Mouse (Mus musculus) cerebellum, adult 2 months (tissue): ENCODE results near the gene Dlk1. TPM values are rescaled to one million over a fixed set of nuclear protein-coding genes. Genes with fewer than 3 reads are reported as not detected.

Source experiments
- DNase-seq, 2 experiments: peaks; one replicate each; pipeline ENCODE4 v3.0.0; 2021
- H3K27ac ChIP-seq: fragments of 200-500 bp; 2 replicates; pipeline ENCODE4 v1.5.1; 2012; ENCODE audit warnings: low read length, control low read depth, inconsistent platforms; ENCODE audit not compliant: insufficient read depth
- H3K27me3 ChIP-seq: fragments of 200-500 bp; 2 replicates; pipeline ENCODE4 v1.6.1; 2012; ENCODE audit warnings: inconsistent platforms, mild to moderate bottlenecking, low read length, moderate library complexity; ENCODE audit not compliant: control insufficient read depth, insufficient read depth
- H3K4me1 ChIP-seq: fragments of 200-500 bp; 2 replicates; pipeline ENCODE4 v1.6.1; 2011; ENCODE audit warnings: low read length; ENCODE audit not compliant: control insufficient read depth, insufficient read depth
- H3K4me3 ChIP-seq: fragments of 200-500 bp; replicated peaks from 2 replicates; pipeline ENCODE3; 2011; ENCODE audit warnings: mild to moderate bottlenecking, low read depth, low read length, control low read depth; ENCODE audit not compliant: insufficient read depth
- CTCF ChIP-seq: fragments of 200-500 bp; IDR thresholded peaks from 2 replicates; pipeline ENCODE4 v1.5.1; 2011; ENCODE audit warnings: low read depth, mild to moderate bottlenecking, control low read depth, low read length, moderate library complexity, borderline replicate concordance; ENCODE audit not compliant: insufficient read depth
- POLR2A ChIP-seq: fragments of 200-500 bp; IDR thresholded peaks from 2 replicates; pipeline ENCODE4 v1.6.1; 2011; ENCODE audit warnings: low read length, control low read depth, borderline replicate concordance; ENCODE audit not compliant: insufficient read depth
- WGBS: fragments of 180-500 bp; shearing (Covaris S2); methylation state at CpG from one replicate; pipeline ENCODE4 v1.1.7; 2018; 5-methylcytosine and 5-hydroxymethylcytosine counted together
- polyA plus RNA-seq: library from polyadenylated mRNA; depleted of rRNA; stranded (reverse); fragments of >200 nt; gene quantifications from 2 replicates; pipeline ENCODE4 v1.2.3, GENCODE M21; 2012

Dlk1 gene
- polyA plus RNA-seq, 1 experiment, result 23.7 TPM

GRCm38 (mm10) chr12:109443276-109443675 lies 9.3 kb upstream of the Dlk1 start:
- no peak for DNase-seq
- H3K27ac ChIP-seq, result no peak overlapping the region
- TF ChIP-seq POLR2A, result no peak
- no peak for TF ChIP-seq CTCF
- H3K4me3 ChIP-seq, result no peak overlapping the region
- H3K4me1 ChIP-seq, result no peaks in the 10 kb centered on the region; the same call in 1 of the 2 replicates
- 51% methylated on average over 3 of the region's 3 CpGs for WGBS
- peaks cover 1% of the 10 kb centered on the region; the same call in 1 of the 2 replicates for H3K27me3 ChIP-seq

GRCm38 (mm10) chr12:109444999-109445398 lies 7.6 kb upstream of the Dlk1 start:
- 74% methylated on average over 5 of the region's 5 CpGs for WGBS

GRCm38 (mm10) chr12:109445499-109446235 lies 7.0 kb upstream of the Dlk1 start:
- Histone ChIP-seq H3K4me1 (no peaks in the 10 kb centered on the region; the same call in 1 of the 2 replicates), H3K27me3 (peaks cover 1% of the 10 kb centered on the region; the same call in 1 of the 2 replicates), H3K27ac (no peak overlapping the region), H3K4me3 (no peak overlapping the region)
- DNase-seq, result peak in 1 of 2 experiments; percentile 8
- WGBS, result 17% methylated on average over 19 of the region's 19 CpGs
- no peak for TF ChIP-seq CTCF
- no peak for TF ChIP-seq POLR2A

More at GRCm38 (mm10) chr12:109444999-109445398, 7.6 kb upstream of the Dlk1 start:
- TF ChIP-seq POLR2A (no peak), CTCF (no peak)
- Histone ChIP-seq H3K4me3 (no peak overlapping the region), H3K4me1 (no peaks in the 10 kb centered on the region; the same call in 1 of the 2 replicates), H3K27ac (no peak overlapping the region), H3K27me3 (peaks cover 1% of the 10 kb centered on the region; the same call in 1 of the 2 replicates)
- no peak for DNase-seq

- no peak for TF ChIP-seq CTCF
- peaks cover 1% of the 10 kb centered on the region; the same call in 1 of the 2 replicates for H3K27me3 ChIP-seq
- H3K4me1 ChIP-seq, result no peaks in the 10 kb centered on the region; the same call in 1 of the 2 replicates
- DNase-seq, result no peak
- H3K27ac ChIP-seq, result no peak overlapping the region
- H3K4me3 ChIP-seq, result no peak overlapping the region
- 15% methylated on average over 18 of the region's 18 CpGs for WGBS
Measured at GRCm38 (mm10) chr12:109446236-109446941, 6.2 kb upstream of the Dlk1 start.

- no peak for DNase-seq
- Histone ChIP-seq H3K4me3 (no peak overlapping the region), H3K27me3 (peaks cover 1% of the 10 kb centered on the region; the same call in 1 of the 2 replicates), H3K4me1 (no peaks in the 10 kb centered on the region; the same call in 1 of the 2 replicates), H3K27ac (no peak overlapping the region)
- no peak for TF ChIP-seq CTCF
- no peak for TF ChIP-seq POLR2A
- WGBS, result 2% methylated on average over 30 of the region's 30 CpGs
Measured at GRCm38 (mm10) chr12:109449421-109450411, 2.9 kb upstream of the Dlk1 start.

GRCm38 (mm10) chr12:109453065-109453997 lies 708 bp downstream of the Dlk1 start:
- DNase-seq, result no peak
- WGBS, result 2% methylated on average over 77 of the region's 96 CpGs

More at GRCm38 (mm10) chr12:109453065-109453997, 708 bp downstream of the Dlk1 start:
- TF ChIP-seq CTCF (no peak), POLR2A (no peak)
- Histone ChIP-seq H3K27ac (no peak overlapping the region), H3K4me1 (no peaks in the 10 kb centered on the region), H3K27me3 (peaks cover 1% of the 10 kb centered on the region; the same call in 1 of the 2 replicates), H3K4me3 (no peak overlapping the region)
